Mouse (Mus musculus) lung, embryonic 15.5 days (tissue): ENCODE data around the gene Polr3e. TPM values are rescaled to one million over a fixed set of nuclear protein-coding genes. Genes with fewer than 3 reads are reported as not detected.
"Not testable (repeated sequence)": the region's sequence is repeated elsewhere in the genome, so short reads cannot be mapped to it uniquely, and the experiment has no call there.

Source experiments
- ATAC-seq: fragments of 200-750 bp; cut with Nextera tagmentation; 2 replicates; pipeline ENCODE4 v1.8.0; 2017; ENCODE audit warnings: moderate number of reproducible peaks, borderline replicate concordance; ENCODE audit not compliant: low FRiP score, low TSS enrichment; ENCODE audit errors: extremely low read depth
- H3K27ac ChIP-seq: fragments of 300-500 bp; sonication (generic); 2 replicates; pipeline ENCODE4 v1.5.1; 2015; ENCODE audit warnings: moderate library complexity, mild to moderate bottlenecking, inconsistent platforms
- H3K27me3 ChIP-seq: fragments of 300-500 bp; sonication (generic); 2 replicates; pipeline ENCODE4 v1.6.1; 2015; ENCODE audit warnings: inconsistent platforms
- H3K36me3 ChIP-seq: fragments of 300-500 bp; sonication (generic); 2 replicates; pipeline ENCODE4 v1.6.1; 2015; ENCODE audit warnings: inconsistent platforms
- H3K4me1 ChIP-seq: fragments of 300-500 bp; sonication (generic); 2 replicates; pipeline ENCODE4 v1.6.1; 2015; ENCODE audit warnings: inconsistent platforms
- H3K4me2 ChIP-seq: fragments of 300-500 bp; sonication (generic); 2 replicates; pipeline ENCODE4 v1.6.1; 2015; ENCODE audit warnings: inconsistent platforms, mild to moderate bottlenecking, moderate library complexity
- H3K4me3 ChIP-seq: fragments of 300-500 bp; sonication (generic); 2 replicates; pipeline ENCODE4 v1.5.1; 2015; ENCODE audit warnings: mild to moderate bottlenecking, inconsistent platforms
- H3K9ac ChIP-seq: fragments of 300-500 bp; sonication (generic); 2 replicates; pipeline ENCODE4 v1.6.1; 2015; ENCODE audit warnings: inconsistent platforms
- H3K9me3 ChIP-seq: fragments of 300-500 bp; sonication (generic); 2 replicates; pipeline ENCODE4 v1.6.1; 2016; ENCODE audit warnings: inconsistent platforms
- WGBS: fragments of 180-500 bp; shearing (Covaris S2); methylation state at CpG from one replicate; pipeline ENCODE4 v1.1.7; 2015; 5-methylcytosine and 5-hydroxymethylcytosine counted together
- polyA plus RNA-seq: library from polyadenylated mRNA; unstranded; fragments of >200 nt; fragmentation: Nextera tagmentation; extraction: Ambion mirVana; gene quantifications from 2 replicates; pipeline ENCODE4 v1.2.1, GENCODE M21; 2015

The Polr3e gene
- polyA plus RNA-seq, 1 experiment from 2014 or later, result 34.0 TPM

DNA sequence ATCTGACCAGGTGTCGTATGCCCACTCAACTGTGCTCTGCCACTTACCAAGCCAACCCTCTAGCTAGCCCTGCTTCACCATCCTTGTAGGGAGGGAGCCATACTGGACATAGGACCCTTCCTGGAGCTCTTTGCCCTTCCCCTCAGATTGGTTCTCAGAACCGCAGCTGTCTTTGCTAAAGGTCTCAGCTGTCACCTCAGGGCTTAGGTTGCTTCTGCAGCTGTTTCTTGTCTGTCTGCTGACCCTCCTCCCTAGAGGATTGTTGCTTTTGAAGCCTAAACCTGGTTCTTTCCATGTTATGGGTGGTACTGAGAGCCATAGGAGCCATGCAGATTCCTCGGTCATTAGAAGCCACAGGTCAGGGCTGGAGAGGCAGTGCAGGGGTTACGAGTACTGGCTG is 34.9 kb upstream of the Polr3e start:
- WGBS, result 71% methylated on average over 4 of the region's 4 CpGs
- no peak for ATAC-seq
- H3K4me2 ChIP-seq, result no peak overlapping the region
- no peak overlapping the region for H3K27ac ChIP-seq
- no peak overlapping the region for H3K4me3 ChIP-seq
- H3K36me3 ChIP-seq, result peaks cover 62% of the 10 kb centered on the region
- no peak overlapping the region for H3K9ac ChIP-seq
- no peaks in the 10 kb centered on the region for H3K27me3 ChIP-seq
- no peaks in the 10 kb centered on the region for H3K9me3 ChIP-seq
- no peaks in the 10 kb centered on the region for H3K4me1 ChIP-seq

DNA sequence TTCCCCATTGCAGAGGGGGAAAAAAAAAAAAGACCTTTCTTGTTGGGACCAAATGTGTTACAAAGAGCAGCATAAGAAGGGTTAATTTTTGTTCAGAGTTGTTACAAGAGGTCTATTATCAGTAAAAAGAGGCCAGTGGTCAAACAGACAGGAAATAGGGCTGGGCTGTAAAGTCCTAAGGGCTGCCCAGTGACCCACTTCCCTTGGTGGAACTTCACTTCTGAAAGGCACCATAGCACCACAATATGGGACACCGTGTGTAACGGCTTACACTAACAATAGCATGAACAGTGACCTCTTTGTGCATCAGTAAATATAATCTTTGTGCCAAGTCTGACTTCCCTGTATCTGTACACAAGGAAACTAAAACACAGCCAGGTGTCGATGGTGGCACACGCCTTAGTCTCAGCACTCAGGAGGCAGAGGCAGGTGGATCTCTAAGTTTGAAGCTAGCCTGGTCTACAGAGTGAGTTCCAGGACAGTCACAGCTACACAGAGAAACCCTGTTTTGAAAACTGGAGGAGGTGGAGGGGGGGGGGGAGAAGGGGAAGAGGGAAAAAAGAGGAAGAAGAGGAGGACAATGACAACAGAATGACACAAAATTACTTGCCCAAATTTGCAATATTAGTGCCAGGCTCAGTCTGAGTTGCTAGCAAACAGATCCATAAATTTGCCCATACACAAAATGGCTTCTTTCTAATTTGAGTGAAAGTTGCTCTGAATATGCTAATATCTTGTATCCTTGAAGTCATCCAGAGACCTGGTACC is 33.8 kb upstream of the Polr3e start:
- H3K36me3 ChIP-seq, result peaks cover 63% of the 10 kb centered on the region
- no peak for ATAC-seq

DNA sequence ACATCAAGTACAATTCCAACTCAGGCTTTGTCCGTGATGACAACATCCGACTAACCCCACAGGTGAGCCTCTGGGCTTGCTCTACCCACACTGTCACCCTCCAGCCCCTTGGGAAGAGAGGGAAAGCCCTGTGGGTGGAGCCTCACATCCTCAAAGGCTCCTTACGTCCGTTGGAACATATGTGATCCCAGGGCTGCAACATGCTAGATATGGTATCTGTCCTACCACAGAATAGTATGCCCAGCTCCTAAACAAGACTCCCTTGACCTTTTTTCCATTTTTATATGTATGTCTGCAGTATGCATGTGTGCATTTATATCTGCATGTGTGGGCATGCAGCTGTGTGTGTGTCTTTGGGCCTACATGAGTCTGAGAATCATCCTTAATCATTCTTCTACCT is 32.8 kb upstream of the Polr3e start:
- Histone ChIP-seq H3K36me3 (peaks cover 69% of the 10 kb centered on the region), H3K27ac (no peak overlapping the region), H3K4me3 (no peak overlapping the region), H3K4me2 (no peak overlapping the region), H3K9ac (no peak overlapping the region), H3K9me3 (no peaks in the 10 kb centered on the region), H3K4me1 (no peaks in the 10 kb centered on the region), H3K27me3 (no peaks in the 10 kb centered on the region)
- ATAC-seq, result no peak
- 93% methylated on average over 4 of the region's 4 CpGs for WGBS

More for the DNA sequence above, 33.8 kb upstream of the Polr3e start:
- no peak overlapping the region for H3K4me2 ChIP-seq
- H3K27me3 ChIP-seq, result no peaks in the 10 kb centered on the region
- no peak overlapping the region for H3K9ac ChIP-seq
- no peaks in the 10 kb centered on the region for H3K4me1 ChIP-seq
- H3K4me3 ChIP-seq, result no peak overlapping the region
- no peak overlapping the region for H3K27ac ChIP-seq
- no peaks in the 10 kb centered on the region for H3K9me3 ChIP-seq
- 86% methylated on average over 4 of the region's 4 CpGs for WGBS

DNA sequence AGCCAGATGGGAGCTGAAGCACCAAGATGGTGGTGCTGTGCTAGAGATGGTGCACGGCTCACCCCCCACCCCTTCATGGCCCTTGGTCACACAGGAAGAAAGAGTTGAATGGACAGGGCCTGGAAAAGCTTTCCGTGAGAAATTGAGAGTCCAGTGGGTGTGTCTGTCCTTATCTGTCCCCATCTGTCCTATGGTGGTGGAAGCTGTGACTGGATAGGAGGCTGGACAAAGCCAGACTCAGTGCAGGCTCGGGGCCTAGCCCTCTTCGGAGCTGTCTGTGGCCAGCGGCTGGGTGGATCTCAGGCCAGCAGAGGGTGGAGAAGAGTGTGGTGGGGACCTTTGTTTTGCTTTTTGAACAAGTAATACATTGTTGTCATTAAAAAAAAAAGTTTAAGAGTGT is 24.4 kb upstream of the Polr3e start:
- peaks cover 34% of the 10 kb centered on the region; the same call in 1 of the 2 replicates for H3K36me3 ChIP-seq
- no peak overlapping the region for H3K4me3 ChIP-seq
- no peaks in the 10 kb centered on the region for H3K9me3 ChIP-seq
- H3K27me3 ChIP-seq, result no peaks in the 10 kb centered on the region
- WGBS, result 83% methylated on average over 5 of the region's 5 CpGs
- ATAC-seq, result no peak
- no peak overlapping the region for H3K9ac ChIP-seq
- no peak overlapping the region for H3K4me2 ChIP-seq
- no peak overlapping the region for H3K27ac ChIP-seq
- no peaks in the 10 kb centered on the region for H3K4me1 ChIP-seq

DNA sequence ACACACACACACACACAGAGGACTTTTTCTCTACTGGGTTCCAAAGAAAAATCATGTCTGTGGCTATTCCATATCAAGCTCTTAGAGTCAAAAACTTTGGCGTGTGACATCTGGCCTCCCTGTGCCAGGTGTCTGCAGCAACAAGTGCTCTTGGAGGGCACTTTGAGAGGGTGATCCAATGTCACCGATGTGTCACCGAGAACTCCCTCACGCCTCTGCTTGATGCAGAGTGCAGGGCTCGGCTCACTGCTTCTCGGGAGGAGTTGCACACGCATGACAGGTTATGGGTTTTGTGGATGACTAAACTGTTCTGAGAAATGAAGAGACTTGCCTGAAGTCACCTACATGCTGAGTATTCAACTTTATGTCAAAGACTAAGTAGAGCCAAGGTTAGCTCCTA is 20.5 kb upstream of the Polr3e start:
- Histone ChIP-seq H3K4me2 (no peak overlapping the region), H3K27me3 (no peaks in the 10 kb centered on the region), H3K4me3 (no peak overlapping the region), H3K36me3 (peaks cover 27% of the 10 kb centered on the region; the same call in 1 of the 2 replicates), H3K9me3 (no peaks in the 10 kb centered on the region), H3K27ac (no peak overlapping the region), H3K9ac (no peak overlapping the region), H3K4me1 (no peaks in the 10 kb centered on the region)
- no peak for ATAC-seq
- WGBS, result 79% methylated on average over 7 of the region's 7 CpGs

DNA sequence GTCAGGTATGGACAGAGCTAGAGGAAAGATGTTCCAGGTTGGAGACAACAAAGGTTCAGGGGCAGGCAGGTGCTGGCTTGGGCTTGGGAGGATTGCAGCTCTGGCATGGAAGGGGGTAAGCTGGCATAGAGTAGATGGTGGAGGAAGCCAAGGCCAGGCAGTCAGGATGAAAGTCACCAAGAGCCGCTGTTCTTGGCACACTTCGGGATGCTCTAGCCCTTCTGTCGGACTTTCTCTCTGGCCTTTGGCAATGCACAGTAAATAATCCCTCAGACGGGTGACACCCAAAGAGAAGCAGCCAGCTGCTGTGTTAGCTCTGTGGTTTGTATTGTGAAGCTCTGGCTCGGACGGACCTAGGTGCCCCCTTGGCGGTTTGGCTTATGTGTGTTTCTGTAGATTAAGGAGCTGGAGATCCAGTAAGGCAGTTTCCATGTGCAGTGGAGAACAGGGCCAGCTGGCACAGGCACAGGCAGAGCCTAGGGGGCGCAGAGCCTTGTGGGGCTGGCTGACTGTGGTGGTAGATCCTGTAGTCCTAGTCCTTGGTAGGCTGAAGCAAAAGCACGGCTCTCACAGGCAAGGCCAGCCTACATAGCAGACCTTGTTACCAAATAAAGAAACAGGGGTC is 19.7 kb upstream of the Polr3e start:
- Histone ChIP-seq H3K9ac (no peak overlapping the region), H3K9me3 (no peaks in the 10 kb centered on the region), H3K4me3 (no peak overlapping the region), H3K4me1 (no peaks in the 10 kb centered on the region), H3K27me3 (no peaks in the 10 kb centered on the region), H3K4me2 (no peak overlapping the region), H3K36me3 (peaks cover 24% of the 10 kb centered on the region; the same call in 1 of the 2 replicates), H3K27ac (no peak overlapping the region)
- no peak for ATAC-seq
- WGBS, result 82% methylated on average over 9 of the region's 9 CpGs

DNA sequence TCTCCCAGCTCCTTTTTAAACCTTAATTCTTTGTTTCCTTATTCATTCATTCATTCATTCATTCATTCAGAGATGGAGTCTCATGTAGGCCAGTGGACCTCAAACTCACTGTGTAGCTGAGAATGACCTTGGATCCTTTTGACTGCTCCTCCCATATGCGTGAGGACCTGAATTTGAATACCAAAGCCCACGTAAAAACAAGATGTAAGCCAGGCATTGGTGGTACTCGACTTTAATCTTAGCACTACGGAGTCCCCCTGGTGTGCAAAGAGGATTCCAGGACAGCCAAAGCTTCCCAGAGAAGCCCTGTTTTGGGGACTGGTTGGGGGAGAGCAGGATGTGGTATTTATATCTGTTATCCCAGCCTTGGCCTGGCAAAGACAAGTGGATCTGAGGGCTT is 17.4 kb upstream of the Polr3e start:
- H3K9ac ChIP-seq, result no peak overlapping the region
- H3K27me3 ChIP-seq, result no peaks in the 10 kb centered on the region
- H3K27ac ChIP-seq, result no peak overlapping the region
- no peaks in the 10 kb centered on the region for H3K4me1 ChIP-seq
- no peak for ATAC-seq
- WGBS, result 73% methylated on average over 4 of the region's 4 CpGs
- no peaks in the 10 kb centered on the region for H3K9me3 ChIP-seq
- H3K4me2 ChIP-seq, result no peak overlapping the region
- no peak overlapping the region for H3K4me3 ChIP-seq
- peaks cover 17% of the 10 kb centered on the region; the same call in 1 of the 2 replicates for H3K36me3 ChIP-seq

DNA sequence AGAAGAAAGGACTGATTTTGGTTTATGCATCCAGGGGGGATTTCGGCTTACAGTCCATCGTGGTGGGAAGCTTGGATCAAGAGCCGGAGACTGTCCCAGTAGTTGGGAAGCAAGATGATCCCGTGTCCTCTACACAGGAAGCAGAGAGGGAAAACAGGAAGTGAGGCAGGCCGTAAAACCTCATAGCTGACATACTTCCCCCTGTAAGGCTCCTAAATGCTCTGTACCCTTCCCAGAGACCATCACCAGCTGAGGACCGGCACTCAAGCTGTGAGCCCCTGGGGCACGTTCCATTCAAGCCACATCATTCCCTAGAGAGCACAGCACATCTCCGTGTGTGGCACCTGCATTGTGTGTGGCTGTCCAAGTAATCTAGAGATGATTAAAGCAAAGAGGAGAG is 15.8 kb upstream of the Polr3e start:
- WGBS, result 61% methylated on average over 8 of the region's 8 CpGs
- Histone ChIP-seq H3K9ac (no peak overlapping the region), H3K36me3 (peaks cover 10% of the 10 kb centered on the region; the same call in 1 of the 2 replicates), H3K9me3 (no peaks in the 10 kb centered on the region), H3K27ac (no peak overlapping the region), H3K4me1 (no peaks in the 10 kb centered on the region), H3K27me3 (no peaks in the 10 kb centered on the region), H3K4me3 (no peak overlapping the region), H3K4me2 (no peak overlapping the region)
- ATAC-seq, result no peak

DNA sequence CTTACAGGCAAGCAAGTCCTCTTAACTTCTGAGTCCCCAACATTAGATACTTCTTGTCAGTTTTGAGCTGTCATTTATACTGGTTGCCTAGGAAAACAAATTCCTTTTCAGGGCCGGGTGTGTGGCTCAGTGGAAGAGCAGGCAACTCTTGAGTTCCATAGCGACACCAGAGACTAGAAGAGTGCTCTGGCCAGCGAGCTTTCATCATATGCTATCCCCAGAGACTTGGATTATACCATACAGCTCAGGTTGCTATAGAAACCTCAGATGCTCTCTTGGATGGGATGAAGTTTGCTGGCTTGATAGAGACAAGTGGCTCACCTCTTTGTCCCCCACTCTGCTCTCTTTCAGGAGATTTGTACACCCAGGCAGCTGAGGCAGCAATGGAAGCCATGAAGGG is 14.6 kb upstream of the Polr3e start:
- Histone ChIP-seq H3K36me3 (peaks cover 8% of the 10 kb centered on the region; the same call in 1 of the 2 replicates), H3K27ac (no peak overlapping the region), H3K4me2 (no peak overlapping the region), H3K27me3 (no peaks in the 10 kb centered on the region), H3K4me1 (no peaks in the 10 kb centered on the region), H3K4me3 (no peak overlapping the region), H3K9ac (no peak overlapping the region), H3K9me3 (no peaks in the 10 kb centered on the region)
- ATAC-seq, result no peak
- WGBS, result 63% methylated on average over 3 of the region's 3 CpGs

DNA sequence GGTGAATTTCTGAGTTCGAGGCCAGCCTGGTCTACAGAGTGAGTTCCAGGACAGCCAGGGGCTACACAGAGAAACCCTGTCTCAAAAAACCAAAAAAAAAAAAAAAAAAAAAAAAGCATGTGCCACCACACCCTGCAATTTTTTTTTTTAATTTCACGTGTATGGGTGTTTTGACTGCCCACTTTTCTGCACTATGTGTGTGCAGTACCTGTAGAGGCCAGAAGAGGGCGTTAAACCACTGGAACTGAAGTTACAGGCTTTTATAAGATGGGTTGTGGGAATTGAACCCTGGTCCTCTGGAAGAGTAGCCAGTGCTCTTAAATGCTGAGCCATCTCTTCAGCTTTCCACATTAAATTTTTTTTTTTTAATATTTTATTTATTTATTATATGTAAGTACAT is 7.4 kb upstream of the Polr3e start:
- WGBS, result 69% methylated on average over 3 of the region's 3 CpGs
- H3K36me3 ChIP-seq, ATAC-seq: not testable (repeated sequence)

DNA sequence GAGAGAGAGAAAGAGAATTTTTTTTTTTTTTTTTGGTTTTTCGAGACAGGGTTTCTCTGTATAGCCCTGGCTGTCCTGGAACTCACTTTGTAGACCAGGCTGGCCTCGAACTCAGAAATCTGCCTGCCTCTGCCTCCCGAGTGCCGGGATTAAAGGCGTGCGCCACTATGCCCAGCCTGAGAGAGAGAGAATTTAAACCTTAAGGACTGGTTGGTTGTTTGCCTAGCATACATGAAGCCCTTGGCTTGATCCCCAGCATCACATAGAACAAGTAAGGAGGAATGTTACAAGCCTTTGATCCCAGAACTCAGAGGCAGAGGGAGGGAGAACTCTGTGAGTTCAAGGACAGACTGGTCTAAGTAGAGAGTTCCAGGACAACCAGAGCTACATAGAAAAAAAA is 6.3 kb upstream of the Polr3e start:
- ATAC-seq, result not testable (repeated sequence)

More for the DNA sequence above, 7.4 kb upstream of the Polr3e start:
- not testable (repeated sequence) for H3K9me3 ChIP-seq, H3K4me1 ChIP-seq, H3K4me3 ChIP-seq, H3K4me2 ChIP-seq, H3K9ac ChIP-seq, H3K27ac ChIP-seq, H3K27me3 ChIP-seq

DNA sequence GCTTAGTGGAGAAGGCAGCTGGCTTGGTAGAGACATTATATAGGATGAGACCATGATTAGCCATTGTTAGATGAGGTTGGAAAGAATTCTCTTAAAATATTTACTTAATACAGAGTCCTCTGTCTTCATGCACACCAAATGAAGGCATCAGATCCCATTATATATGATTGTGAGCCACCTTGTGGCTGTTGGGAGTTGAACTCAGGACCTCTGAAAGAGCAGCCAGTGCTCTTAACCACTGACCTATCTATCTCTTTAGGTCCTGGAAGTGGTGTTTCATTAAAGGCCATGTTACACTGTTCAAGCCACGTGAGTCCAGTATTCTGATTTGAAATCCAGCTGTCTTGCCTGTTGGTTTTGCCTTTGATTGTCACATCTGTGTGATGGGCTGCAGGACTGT is 4.2 kb upstream of the Polr3e start:
- Histone ChIP-seq H3K27me3 (no peaks in the 10 kb centered on the region), H3K9ac (no peak overlapping the region), H3K36me3 (no peaks in the 10 kb centered on the region), H3K4me1 (peaks cover 2% of the 10 kb centered on the region), H3K9me3 (no peaks in the 10 kb centered on the region), H3K4me2 (no peak overlapping the region), H3K27ac (no peak overlapping the region), H3K4me3 (no peak overlapping the region)
- ATAC-seq, result no peak
- WGBS, result 35% methylated on average over 1 of the region's 1 CpGs

More for the DNA sequence above, 6.3 kb upstream of the Polr3e start:
- H3K27me3 ChIP-seq, H3K4me3 ChIP-seq, H3K4me2 ChIP-seq, H3K27ac ChIP-seq, H3K4me1 ChIP-seq, H3K36me3 ChIP-seq, H3K9me3 ChIP-seq, H3K9ac ChIP-seq: not testable (repeated sequence)
- WGBS, result 84% methylated on average over 6 of the region's 6 CpGs
